Mouse (Mus musculus) T-cell, adult 2 months (primary cell): Measurements from ENCODE around the gene Homez.

ENCODE experiments used
- DNase-seq: peaks from one replicate; pipeline ENCODE4 v3.0.0; 2022; ENCODE audit warnings: low spot score

Homez gene

GRCm38 (mm10) chr14:54868026-54868425 is 2.7 kb downstream of the Homez start:
- DNase-seq, result no peak

DNA sequence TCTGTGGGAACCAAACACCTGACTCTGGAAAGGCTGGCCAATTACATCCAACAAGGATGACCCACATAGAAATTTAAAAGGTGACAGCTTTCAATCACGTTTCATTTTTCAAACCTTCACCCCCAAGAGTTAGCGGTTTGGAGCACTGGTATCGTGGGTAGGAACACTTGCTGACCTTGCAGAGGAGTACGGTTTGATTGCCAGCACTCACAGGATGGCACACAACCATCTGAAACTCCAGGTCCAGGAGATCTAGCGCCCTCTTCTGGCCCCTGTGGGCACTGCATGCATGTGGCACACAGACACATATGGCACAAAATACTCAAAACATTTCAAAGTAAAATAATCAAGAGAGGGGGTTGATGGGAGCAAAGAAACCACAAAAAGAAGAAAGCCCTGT is 3.8 kb downstream of the Homez start:
- peak; percentile 59 for DNase-seq

DNA sequence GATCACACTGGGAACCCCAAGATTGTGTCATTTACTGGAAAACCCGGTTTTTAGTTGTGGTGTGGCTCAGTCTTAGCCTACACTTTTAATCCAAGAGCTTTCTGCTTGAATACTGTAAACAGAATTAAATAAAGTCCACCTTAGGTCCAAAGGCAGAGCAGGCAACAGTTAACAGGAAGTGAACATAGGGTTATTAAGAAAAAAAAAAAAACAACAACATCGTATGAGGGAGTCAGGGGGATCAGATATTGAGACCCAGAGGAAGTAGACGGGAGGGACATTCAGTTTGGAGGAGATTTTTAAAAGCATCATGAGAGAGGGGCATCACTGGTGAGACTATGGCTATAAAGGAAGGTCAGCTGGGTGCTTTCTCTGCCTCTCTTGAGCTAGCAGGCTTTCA is 4.5 kb downstream of the Homez start:
- no peak for DNase-seq

DNA sequence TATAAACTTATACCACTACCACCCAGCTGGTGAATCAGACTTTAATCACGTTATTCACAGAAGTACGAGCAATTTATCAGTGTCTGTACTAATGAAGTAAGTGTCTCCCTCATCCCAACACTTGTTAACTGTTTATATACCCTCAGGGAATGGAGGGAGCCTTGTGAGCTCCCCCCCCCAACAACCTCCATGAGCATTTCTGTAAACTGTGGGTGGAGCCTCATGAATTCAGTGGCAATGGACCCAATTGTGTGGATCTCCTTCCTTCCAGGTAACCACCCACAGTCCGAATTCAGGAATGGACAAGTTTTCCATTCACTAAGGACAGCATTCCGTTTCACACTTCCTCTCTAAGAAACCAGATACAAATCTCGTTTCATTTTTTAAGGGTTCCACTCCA is 5.1 kb downstream of the Homez start:
- DNase-seq, result no peak

DNA sequence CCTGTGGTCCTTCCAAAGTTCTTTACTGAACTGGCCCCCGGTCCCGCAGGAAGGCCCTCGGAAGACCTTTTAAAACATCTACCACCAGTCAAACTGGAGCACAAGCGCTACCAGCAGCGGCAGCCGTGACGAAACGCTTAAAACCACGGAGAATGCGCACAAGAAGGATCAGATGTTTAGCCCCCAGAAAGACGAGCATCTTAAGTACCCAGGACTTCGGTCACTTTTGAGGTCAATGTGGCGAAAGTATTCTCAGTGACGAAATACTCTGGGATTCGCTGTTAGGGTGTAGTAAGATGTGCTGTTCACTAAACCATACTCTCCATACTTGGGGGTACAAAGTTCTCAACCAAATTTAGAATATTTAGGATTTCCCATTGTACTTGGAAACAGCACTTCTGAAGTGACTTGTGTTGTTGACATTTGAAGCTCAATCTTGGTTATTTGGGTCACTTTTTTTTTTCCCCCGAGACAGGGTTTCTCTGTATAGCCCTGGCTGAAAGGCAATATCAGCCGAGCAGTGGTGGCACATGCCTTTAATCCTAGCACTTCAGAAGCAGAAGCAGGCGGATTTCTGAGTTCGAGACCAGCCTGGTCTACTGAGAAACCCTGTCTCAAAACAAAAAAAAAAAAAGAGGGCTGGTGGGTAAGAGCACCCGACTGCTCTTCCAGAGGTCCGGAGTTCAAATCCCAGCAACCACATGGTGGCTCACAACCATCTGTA is 6.3 kb downstream of the Homez start:
- peak; percentile 21 for DNase-seq

DNA sequence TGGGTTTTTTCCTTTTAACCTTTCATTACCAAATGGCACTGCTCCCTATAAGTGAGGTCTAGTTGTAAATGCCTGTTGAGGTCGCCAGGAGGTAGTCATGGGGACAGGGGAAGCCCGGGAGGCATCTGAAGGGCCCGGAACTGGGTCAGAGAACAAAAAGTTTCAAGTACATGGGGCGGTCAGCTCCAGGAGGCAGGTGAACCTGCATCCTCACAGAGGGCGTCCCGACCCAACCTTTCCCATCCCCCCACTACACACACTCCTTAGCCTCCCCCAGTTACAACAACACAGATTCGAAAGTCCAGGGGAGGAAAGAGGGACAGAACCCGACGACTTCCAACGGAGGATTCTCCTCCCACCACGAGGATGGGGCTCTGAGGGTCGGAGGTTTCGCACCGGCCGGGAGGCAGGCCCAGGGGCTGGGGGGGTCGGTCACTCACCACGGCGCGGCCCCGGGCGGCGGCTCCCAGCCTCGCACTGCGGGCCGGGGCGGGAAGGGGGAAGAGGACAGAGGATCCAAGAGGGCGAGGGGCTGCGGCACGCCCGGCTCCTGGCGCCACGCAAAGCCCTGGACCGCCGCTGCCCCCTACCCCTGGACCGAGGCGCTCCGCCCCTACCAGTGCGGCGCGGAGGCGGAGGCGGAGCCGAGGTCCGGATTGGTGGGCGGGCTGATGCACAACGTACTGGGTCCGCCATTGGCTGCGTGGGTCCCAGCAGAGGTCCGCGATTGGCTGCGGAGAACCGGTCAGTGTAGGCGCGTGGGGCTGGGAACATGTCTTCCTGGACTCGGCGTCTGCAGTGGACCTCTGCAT is 7.1 kb downstream of the Homez start:
- peak; percentile 62 for DNase-seq

GRCm38 (mm10) chr14:54860511-54860910 is 10.2 kb downstream of the Homez start:
- DNase-seq, result peak; percentile 44

DNA sequence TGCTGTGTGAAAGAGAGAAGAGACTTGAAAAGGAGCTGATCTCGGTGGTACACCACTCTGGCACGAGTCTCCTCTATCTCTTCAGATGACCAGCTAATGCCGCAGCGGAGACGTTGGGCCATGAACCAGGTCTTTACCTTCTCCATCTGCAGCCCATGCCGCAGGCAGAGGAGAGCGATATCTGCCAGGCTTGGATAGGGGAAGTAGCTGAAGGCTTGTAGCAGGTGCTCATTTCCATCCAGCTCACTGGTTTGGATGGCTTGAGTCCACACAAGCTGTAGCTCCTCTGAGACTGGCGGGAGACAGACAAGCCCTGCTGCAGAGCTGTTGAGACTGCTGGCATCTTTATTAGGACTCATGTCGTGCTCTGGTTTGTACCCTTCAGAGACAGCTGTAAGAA is 12.9 kb downstream of the Homez start:
- DNase-seq, result no peak

DNA sequence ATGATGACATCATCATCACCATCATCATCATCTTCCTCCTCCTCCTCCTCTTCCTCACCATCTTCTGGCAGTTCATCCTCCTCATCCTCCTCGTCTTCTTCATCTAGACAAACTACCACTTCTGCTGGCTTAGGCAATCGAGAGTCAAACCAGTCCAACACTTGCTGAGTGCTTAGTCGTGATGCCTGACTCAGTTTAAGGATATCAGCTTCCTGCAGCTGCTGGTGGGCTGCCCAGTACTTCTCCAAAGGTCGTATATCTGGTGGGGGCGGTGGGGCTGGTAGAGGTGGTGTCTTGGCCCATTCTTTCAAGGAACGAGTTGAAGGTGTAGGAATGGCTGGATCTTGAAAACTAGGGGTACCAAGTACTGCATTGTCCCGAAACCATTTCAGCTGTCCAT is 14.1 kb downstream of the Homez start:
- no peak for DNase-seq

DNA sequence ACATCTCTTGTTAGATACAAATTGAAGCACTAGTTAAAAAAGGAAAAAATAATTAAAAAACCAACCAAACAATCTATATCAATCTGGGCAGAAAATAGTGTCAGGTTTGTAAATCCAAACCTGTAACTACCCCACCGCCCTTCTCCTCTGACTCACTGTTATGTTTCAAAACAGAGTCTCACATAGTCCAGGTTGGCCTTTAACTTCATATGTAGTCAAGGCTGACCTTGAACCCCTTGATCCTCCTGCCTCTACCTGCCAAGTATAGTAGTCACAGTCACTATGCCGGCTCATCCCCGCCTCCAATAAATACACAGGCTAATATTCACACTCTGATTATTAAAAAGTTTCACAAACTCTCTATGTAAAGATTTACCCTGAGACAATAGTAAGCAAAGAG is 15.0 kb downstream of the Homez start:
- DNase-seq, result no peak

DNA sequence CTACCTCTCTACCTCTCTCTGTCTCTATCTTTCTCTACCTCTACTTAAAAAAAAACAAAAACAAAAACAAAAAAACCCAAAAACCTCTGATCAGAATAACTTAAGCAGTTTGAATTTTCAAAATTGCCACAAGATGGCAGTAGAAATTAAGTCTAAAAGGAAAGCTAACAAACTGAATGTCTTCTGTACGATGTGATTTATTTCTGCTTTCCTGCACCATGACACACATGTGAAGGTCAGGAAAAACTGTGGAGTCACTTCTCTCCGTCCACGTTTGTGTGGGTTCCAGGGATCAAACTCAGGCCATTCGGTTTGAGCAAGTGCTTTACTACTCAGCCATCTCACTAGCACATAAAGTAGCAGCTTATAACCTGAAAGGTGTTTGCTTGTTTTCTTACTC is 27.3 kb downstream of the Homez start:
- no peak for DNase-seq

GRCm38 (mm10) chr14:54823716-54824115 is 47.0 kb downstream of the Homez start:
- no peak for DNase-seq

DNA sequence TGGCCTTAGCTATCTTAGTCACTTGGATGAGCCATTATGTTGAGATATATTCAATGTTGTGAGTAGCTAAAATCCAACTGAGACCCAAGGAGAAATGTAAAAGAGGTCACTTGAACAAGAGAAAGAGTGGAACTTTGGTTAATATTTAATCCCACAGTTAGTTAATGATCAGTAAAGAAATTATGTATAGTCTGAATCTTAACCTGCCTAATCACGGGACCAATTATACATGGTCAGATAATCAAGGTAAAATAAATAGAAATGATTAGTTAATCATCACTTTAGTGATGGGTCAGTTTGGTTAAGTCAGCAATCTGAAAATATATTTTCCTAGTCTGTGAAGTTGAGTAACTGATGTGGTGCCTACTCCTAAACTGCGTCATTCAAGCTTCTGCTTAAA is 48.5 kb downstream of the Homez start:
- no peak for DNase-seq

DNA sequence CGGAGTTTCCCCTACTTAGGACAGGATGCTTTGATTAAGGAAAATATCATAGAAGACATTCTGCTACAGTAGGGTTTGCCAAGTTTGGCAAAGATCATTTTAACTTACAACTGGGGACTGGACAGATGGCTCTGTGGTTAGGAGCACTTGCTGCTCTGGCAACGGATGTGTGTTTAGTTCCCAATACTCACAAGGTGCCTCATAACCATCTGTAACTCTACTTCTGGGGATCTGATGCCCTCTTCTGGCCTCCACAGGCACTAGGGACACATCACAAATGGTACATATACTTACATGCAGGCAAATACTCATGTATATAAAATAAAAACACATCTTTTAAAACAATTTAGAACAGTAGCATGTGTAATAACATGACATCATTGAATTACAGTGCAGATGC is 53.0 kb downstream of the Homez start:
- no peak for DNase-seq

DNA sequence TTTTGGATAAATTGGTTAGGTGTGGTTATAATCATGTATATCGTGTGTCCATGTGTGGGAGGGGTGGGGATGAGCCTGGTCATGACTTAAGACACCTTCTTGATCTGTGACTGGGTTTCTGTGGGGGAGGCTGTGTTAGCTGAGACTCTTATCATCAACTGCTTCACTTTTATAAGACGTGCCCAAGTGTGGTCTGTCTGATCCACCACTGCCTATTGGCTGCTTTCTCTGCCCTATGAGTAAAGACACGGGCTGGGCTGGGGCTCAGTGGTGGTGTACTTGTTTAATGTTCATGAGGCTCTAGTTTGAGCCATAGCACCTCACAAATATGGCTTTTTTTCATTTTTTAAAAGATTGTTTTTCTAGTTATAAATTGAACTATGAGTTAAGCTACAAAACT is 55.0 kb downstream of the Homez start:
- no peak for DNase-seq

DNA sequence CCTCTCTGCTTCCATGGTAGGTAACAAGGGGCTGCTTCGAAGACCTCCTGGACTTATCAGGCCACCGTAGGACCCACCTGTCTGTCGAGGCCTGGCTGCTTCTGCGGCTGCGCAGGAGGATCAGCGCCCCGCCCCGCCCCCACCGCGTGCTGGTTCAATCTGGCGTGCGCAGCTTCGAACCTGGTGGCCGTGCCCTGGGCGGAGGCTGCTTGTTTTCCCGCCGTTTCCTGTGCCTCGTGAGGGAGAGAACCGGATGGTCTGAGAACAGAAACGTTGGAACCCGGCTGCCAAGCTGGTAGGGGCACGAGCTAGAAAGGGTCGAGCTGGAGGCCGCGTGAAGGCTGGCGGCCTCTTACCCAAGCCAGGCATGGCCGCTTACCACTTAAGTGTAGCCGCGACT is 56.8 kb downstream of the Homez start, which contains the start of gene Rnf212b:
Gene Rnf212b, plus strand, starts transcription at position 151 of the 400 bp plus-strand sequence.
- no peak for DNase-seq

GRCm38 (mm10) chr14:54809668-54810033 is 61.1 kb downstream of the Homez start:
- no peak for DNase-seq

- no peak for DNase-seq
Observed at GRCm38 (mm10) chr14:54808718-54809667, 61.8 kb downstream of the Homez start.

DNA sequence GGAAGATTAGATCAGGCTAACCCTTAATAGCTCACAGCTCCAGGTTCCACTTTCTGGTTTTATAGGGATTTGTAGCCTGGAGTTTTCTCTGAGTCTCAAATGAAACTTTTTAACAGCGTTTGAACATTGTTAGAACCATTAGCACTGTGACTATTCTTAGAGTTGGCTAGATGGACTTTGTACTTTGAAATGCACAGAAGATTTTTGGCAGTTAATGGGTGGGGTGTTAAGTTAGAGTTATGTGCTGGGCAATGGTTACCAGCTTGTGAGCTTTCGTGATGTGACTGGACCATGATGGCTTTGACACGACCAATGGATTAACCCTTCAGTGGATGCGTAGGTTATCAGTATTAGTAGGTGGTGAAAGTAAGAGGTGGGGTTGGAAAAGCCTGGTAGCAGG is 64.6 kb downstream of the Homez start:
- no peak for DNase-seq
